Mouse (Mus musculus): ENCODE data around the gene Prrc2a.

Prrc2a gene

GRCm38 (mm10) chr17:35189186-35189585 lies 24.5 kb upstream of the Prrc2a start:
- DNase-seq, result no peak

- no peak for DNase-seq
These were observed 23.4 kb upstream of the Prrc2a start, which contains the start of gene Lst1 for GRCm38 (mm10) chr17:35187959-35188610. TSS of gene Lst1 (minus strand) at chr17:35188439.

- DNase-seq, result no peak
These were observed 22.6 kb upstream of the Prrc2a start for GRCm38 (mm10) chr17:35187345-35187744.

GRCm38 (mm10) chr17:35186681-35187080 lies 22.0 kb upstream of the Prrc2a start:
- DNase-seq, result peak; percentile 75 to 81

GRCm38 (mm10) chr17:35185639-35186611 lies 21.2 kb upstream of the Prrc2a start:
- peak; percentile 90 for DNase-seq

GRCm38 (mm10) chr17:35180093-35180492 lies 15.4 kb upstream of the Prrc2a start:
- DNase-seq, result no peak

- DNase-seq, result peak; percentile 82 to 84
These were observed 13.8 kb upstream of the Prrc2a start for GRCm38 (mm10) chr17:35178528-35178927.

- DNase-seq, result no peak
These were observed 11.3 kb upstream of the Prrc2a start, which contains the start of gene Aif1 for GRCm38 (mm10) chr17:35175968-35176367. TSS of gene Aif1 (minus strand) at chr17:35176068.

GRCm38 (mm10) chr17:35175382-35175781 lies 10.7 kb upstream of the Prrc2a start:
- no peak for DNase-seq

GRCm38 (mm10) chr17:35174201-35174977 lies 9.7 kb upstream of the Prrc2a start:
- DNase-seq, result no peak

- DNase-seq, result peak; percentile 37 to 38
These were observed 8.6 kb upstream of the Prrc2a start for GRCm38 (mm10) chr17:35173329-35173728.

- peak; percentile 32 to 37 for DNase-seq
These were observed 7.9 kb upstream of the Prrc2a start for GRCm38 (mm10) chr17:35172445-35173234.

- peak in 1 of 2 experiments; percentile 28 for DNase-seq
These were observed 4.0 kb upstream of the Prrc2a start for GRCm38 (mm10) chr17:35168541-35169207.

GRCm38 (mm10) chr17:35167794-35168193 lies 3.1 kb upstream of the Prrc2a start:
- no peak for DNase-seq

GRCm38 (mm10) chr17:35166352-35167035 lies 1.8 kb upstream of the Prrc2a start:
- DNase-seq, result peak; percentile 63 to 64

GRCm38 (mm10) chr17:35165451-35166155 lies 906 bp upstream of the Prrc2a start:
- DNase-seq, result no peak

GRCm38 (mm10) chr17:35164218-35164567 lies 504 bp downstream of the Prrc2a start:
- DNase-seq, result no peak

- no peak for DNase-seq
These were observed 1.2 kb downstream of the Prrc2a start for GRCm38 (mm10) chr17:35163326-35164081.

- DNase-seq, result no peak
These were observed 2.0 kb downstream of the Prrc2a start for GRCm38 (mm10) chr17:35162730-35163129.

Measured in thymus, postnatal 36 days (tissue).